Mouse (Mus musculus): ENCODE measurements around the gene Scaf11. TPM values are rescaled to one million over a fixed set of nuclear protein-coding genes. Genes with fewer than 3 reads are reported as not detected.

The Scaf11 gene
- polyA plus RNA-seq, 1 experiment from 2014 or later, result 87.4 TPM

DNA sequence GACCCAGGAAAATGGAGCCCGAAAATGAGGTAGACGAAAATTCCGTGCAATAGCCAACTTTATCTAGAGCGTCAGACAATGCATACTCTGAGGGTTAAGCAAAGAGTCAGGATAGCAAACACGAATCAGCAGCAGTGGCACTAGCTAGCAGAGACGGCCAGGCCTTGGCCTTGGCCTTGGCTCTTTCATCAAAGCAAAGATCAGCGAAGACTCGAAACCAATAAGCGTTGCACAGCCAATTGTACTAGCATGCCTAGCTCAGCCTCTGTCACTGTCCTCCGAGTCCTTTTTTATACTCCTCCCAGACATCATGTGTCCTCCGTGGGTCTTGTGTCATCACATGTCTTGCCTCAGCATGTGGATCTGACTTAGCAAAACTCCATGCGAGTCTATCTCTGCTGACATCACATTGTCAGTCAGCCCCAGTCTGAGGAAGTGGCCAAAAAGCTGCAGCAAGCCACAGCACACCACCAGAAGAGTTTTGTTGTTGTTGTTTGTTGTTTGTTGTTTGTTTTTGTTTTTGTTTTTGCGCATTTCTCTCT is 5.8 kb upstream of the Scaf11 start:
- TF ChIP-seq CTCF (IDR thresholded peaks at IDR 0.05), result no peak
- no peak for DNase-seq (ENCODE audit: low read depth, low spot score)
- in situ Hi-C loops (cut with MboI; ENCODE audit: low pct_unique_long_range_greater_than_20kb), result no loop called here
- no peaks in the 10 kb centered on the region for H3K27me3 ChIP-seq
- no peak for ATAC-seq
- ChIA-PET POLR2A (no interaction called here), CTCF (no interaction called here)

DNA sequence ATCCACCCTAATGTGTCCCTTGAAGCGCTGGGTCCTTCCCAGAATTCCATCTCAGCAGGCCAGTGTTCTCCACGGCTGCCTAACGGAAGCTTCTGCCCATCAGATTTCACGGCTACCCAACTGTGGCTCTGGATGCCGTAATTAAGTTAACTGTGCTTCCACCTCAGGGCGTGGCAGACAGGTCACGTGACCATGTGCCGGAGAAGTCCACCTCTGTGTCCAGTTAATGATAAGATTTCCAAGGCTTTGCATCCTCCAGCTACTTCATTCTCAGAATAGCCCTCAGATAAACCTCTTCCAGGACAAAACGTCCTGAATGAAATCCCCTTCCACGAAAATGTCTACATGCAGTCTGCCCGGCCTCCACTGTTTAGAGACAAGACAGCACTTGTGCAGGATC is 4.4 kb upstream of the Scaf11 start:
- CTCF ChIA-PET, result no interaction called here
- no peaks in the 10 kb centered on the region for H3K27me3 ChIP-seq
- POLR2A ChIA-PET, result interaction anchor here (0.9 kb wide), 1 partner anchor 27 kb away, joined by 3 read pairs; no protein-coding TSS in a partner anchor
- TF ChIP-seq CTCF (IDR thresholded peaks at IDR 0.05), result no peak
- in situ Hi-C loops (cut with MboI; ENCODE audit: low pct_unique_long_range_greater_than_20kb), result no loop called here
- ATAC-seq, result no peak
- no peak for DNase-seq (ENCODE audit: low read depth, low spot score)

DNA sequence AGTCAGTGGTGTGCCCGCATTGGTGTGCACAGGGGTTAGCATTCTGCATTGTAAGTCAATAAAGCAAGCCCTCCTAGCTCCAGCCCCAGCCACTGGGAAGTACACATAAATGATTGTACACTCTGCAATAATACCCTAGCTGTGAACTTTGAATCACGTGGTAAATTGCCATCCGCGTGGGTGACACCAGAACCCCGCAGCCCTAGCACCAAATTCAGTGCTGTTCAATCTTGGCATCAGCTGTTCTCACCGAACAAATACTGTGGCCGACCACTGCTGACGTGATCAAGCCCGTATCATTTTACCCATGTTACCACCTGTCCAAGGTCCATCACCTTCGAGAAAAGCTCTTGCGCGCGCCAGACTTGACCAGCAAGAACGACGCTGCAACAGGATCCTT is 3.2 kb upstream of the Scaf11 start:
- H3K27me3 ChIP-seq, result no peaks in the 10 kb centered on the region
- in situ Hi-C loops (cut with MboI; ENCODE audit: low pct_unique_long_range_greater_than_20kb), result no loop called here
- no peak for DNase-seq (ENCODE audit: low read depth, low spot score)
- ATAC-seq, result no peak
- POLR2A ChIA-PET, result no interaction called here
- CTCF ChIA-PET, result interaction anchor here (1.1 to 1.4 kb wide), 2 partner anchors 10 to 11 kb away, joined by 3 to 4 read pairs; no protein-coding TSS in a partner anchor
- no peak for TF ChIP-seq CTCF (IDR thresholded peaks at IDR 0.05)

DNA sequence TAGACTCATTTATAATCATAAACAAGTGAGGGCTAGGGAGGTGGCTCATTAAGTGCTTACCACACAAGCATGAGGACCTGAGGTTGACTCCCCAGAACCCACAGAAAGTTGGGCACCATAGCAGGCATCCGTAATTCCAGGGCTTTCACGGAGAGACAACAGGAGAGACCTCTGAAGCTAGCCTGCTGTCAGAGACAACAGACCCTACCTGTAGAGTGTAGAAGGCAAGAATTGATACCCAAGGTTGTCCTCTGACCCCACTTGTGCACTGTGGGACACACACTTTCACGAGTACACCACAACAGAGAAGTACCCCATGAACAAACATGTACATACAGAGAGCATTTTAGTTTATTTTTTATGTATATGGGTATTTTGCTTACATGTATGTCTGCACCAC is 2.0 kb upstream of the Scaf11 start:
- ATAC-seq, result no peak
- TF ChIP-seq CTCF (IDR thresholded peaks at IDR 0.05), result no peak
- H3K27me3 ChIP-seq, result no peaks in the 10 kb centered on the region
- POLR2A ChIA-PET, result no interaction called here
- no peak for DNase-seq (ENCODE audit: low read depth, low spot score)
- in situ Hi-C loops (cut with MboI; ENCODE audit: low pct_unique_long_range_greater_than_20kb), result no loop called here
- CTCF ChIA-PET, result interaction anchor here (1.1 to 1.4 kb wide), 4 partner anchors 8 to 44 kb away, joined by 3 to 4 read pairs (median 4); no protein-coding TSS in a partner anchor

DNA sequence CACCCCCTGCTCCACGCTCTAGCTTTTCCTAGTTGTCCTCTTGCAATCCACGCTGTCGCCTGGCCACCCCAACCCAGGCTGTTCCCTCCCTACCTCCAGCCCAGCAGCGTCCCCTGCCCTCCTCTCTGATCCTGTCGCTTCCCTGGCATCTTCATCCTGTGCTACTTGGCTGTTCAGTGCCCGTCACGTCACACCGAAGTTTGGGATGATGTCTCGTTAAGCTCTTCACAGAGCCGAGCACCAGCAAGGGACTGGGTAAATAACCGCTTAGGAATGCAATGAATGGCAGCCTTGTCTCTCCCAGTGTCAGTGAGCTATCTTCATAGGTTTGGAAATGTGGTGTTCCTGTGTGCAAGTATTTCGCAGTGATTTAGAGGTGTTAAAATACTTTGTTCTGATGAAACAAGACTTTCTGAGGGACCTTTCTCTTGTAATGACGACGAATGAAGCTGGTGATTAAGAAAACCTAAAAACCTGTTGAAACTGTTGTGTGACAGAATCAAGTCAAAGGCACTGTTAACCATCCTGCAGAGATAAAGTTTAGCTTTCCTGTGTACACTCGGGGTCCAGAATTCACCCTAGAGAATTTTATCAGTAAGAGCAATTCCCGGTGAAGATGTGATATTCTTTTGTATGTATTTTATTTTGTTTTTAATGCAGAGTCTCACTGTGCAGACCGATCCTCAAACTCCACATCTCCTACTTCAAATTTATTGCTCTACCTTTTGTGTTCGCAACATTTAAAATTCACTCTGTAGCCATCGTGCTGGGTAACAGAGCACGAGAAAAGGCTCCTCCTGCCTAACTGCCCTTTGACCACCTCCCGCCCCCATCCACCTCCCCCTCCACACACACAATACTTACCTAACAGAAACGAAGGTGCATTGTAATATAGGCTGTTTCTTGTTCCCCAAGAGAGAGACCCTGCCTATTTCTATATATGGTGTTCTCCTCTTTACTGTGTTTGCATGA is 1.2 kb upstream of the Scaf11 start:
- ATAC-seq (peak; percentile 33), DNase-seq (ENCODE audit: low read depth, low spot score) (no peak)
- POLR2A ChIA-PET, result no interaction called here
- no peaks in the 10 kb centered on the region for H3K27me3 ChIP-seq
- TF ChIP-seq CTCF (IDR thresholded peaks at IDR 0.05), result no peak
- in situ Hi-C loops (cut with MboI; ENCODE audit: low pct_unique_long_range_greater_than_20kb), result no loop called here
- CTCF ChIA-PET, result interaction anchor here (0.6 to 1.3 kb wide), 5 partner anchors 9 to 87 kb away, joined by 3 to 5 read pairs (median 3); no protein-coding TSS in a partner anchor

DNA sequence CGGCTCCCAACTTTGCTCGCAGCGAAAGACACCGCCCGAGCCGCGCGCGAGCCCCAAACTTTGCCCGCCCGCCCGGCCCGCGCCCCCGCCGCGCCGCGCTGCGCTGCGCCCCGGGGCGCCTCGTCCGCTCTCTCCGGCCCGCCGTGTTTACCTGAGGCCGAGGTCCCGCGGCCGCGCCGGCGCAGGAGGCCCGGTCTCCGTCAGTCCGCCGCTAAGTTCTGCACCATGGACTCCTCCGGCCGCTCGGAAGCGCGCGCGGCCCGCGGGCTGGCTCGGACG is 253 bp downstream of the Scaf11 start:
- ATAC-seq, result no peak
- in situ Hi-C loops (cut with MboI; ENCODE audit: low pct_unique_long_range_greater_than_20kb), result no loop called here
- TF ChIP-seq CTCF (IDR thresholded peaks at IDR 0.05), result no peak
- CTCF ChIA-PET, result interaction anchor here (1.3 kb wide), 1 partner anchor 88 kb away, joined by 3 read pairs; no protein-coding TSS in a partner anchor
- no peak for DNase-seq (ENCODE audit: low read depth, low spot score)
- POLR2A ChIA-PET, result no interaction called here
- no peaks in the 10 kb centered on the region for H3K27me3 ChIP-seq

DNA sequence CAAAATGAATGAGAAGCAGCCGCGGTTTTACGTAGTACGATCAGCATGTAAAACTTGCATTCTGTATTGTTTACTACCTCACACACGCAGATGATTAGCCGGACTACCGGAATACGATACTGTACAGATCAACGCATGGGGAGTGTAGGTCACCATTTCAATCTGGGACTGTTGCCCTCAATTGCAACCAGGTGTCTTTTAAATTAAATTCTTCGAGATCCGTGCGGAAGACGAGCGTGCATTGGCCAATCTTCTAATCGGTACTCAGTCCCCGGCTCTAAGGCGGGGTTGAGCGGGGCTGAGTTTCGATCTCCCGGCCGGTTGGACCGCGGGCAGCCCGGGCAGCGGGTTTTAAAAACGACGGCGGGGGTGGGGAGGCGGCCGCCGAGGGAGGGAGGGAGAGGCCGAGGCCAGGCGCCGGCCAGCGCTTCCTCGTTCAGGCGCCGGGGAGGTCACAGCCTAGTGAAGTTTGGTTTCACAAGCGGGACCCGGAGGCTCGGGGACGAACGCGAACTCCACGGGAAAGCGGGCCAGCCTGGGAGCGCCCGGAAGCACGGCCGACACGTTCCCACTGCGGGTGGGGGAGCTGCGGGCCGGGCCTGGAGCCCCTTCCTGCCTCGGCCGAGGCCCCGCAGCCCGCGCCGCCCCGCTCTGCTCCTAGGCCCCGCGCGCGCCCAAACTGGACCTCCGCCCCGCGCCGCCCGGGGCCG is 747 bp downstream of the Scaf11 start:
- no peak for TF ChIP-seq CTCF (IDR thresholded peaks at IDR 0.05)
- POLR2A ChIA-PET, result no interaction called here
- H3K27me3 ChIP-seq, result no peaks in the 10 kb centered on the region
- CTCF ChIA-PET, result interaction anchor here (1.3 kb wide), 1 partner anchor 88 kb away, joined by 3 read pairs; no protein-coding TSS in a partner anchor
- in situ Hi-C loops (cut with MboI; ENCODE audit: low pct_unique_long_range_greater_than_20kb), result no loop called here
- ATAC-seq (peak; percentile 10), DNase-seq (ENCODE audit: low read depth, low spot score) (no peak)

DNA sequence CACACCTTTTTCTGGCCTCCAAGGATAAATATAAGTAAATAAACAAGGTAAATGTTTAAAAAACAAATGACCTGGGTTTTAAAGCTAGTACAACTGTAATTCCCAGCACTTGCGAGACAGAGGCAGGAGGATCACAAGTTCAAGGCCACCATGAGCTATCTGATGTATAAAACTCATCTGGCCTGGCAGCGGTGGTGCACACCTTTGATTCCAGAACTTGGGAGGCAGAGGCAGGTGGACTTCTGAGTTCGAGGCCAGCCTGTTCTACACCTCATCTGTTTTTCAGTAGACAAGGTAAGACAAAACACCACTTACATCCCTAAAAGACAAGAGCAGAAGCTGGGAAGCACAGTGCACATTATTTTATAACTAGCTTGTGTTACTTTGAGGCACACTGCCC is 2.4 kb downstream of the Scaf11 start:
- ChIA-PET CTCF (interaction anchor here (1.7 kb wide), 1 partner anchor 10 kb away, joined by 3 read pairs; no protein-coding TSS in a partner anchor), POLR2A (no interaction called here)
- ATAC-seq, result no peak
- no peaks in the 10 kb centered on the region for H3K27me3 ChIP-seq
- in situ Hi-C loops (cut with MboI; ENCODE audit: low pct_unique_long_range_greater_than_20kb), result no loop called here
- DNase-seq (ENCODE audit: low read depth, low spot score), result no peak
- TF ChIP-seq CTCF (IDR thresholded peaks at IDR 0.05), result no peak

DNA sequence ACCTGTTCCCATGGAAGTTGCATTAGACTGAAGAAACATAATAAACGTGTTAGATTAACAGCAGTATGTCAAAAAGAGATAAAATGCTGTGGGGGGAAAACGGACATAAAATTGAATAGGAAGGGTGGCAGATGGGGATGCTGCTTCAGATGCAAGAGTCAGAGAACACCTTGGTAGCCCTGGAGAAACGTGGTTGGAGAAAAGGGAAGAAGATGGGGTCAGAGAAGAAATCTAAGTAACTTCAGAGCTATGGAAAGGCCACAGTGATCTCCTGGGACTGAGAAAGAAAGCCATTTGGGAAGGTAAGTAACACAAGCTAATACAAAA is 3.3 kb downstream of the Scaf11 start:
- in situ Hi-C loops (cut with MboI; ENCODE audit: low pct_unique_long_range_greater_than_20kb), result no loop called here
- TF ChIP-seq CTCF (IDR thresholded peaks at IDR 0.05), result no peak
- ATAC-seq (no peak), DNase-seq (ENCODE audit: low read depth, low spot score) (no peak)
- ChIA-PET POLR2A (no interaction called here), CTCF (interaction anchor here (1.7 kb wide), 1 partner anchor 9 kb away, joined by 3 read pairs; no protein-coding TSS in a partner anchor)
- H3K27me3 ChIP-seq, result no peaks in the 10 kb centered on the region

DNA sequence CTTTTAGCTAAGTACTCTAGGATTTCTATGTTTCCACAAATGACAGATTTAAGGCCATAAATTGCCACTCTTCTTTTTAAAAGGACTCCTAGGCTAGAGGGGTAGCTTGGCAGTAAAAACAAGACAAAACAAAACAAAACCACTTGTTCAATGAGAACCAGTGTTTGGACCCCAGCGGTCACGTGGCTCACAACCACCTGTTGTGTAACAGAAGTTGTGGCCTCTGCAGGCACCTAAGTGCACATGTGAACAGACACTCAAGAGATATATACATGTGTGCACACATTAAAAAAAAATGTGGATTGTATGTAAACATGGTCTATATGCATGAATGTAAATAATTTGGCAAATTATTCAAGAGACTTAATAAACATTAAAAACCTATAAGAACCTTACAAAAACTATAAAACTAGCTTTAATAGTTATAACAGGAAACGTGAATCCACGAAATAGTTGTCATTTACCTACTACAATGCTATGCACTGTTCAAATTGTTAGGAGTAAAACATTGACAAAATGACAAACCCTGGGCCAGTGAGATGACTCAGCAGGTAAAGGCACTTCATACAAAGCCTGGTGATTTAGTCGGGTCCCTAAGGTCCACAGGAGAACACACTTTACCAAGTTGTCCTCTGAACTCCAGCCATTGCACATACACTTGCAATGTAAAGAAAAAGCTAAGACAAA is 3.8 kb downstream of the Scaf11 start:
- H3K27me3 ChIP-seq, result no peaks in the 10 kb centered on the region
- DNase-seq (ENCODE audit: low read depth, low spot score), result no peak
- POLR2A ChIA-PET, result interaction anchor here (1.1 kb wide), 1 partner anchor 11 kb away, joined by 3 read pairs; no protein-coding TSS in a partner anchor
- CTCF ChIA-PET, result interaction anchor here (1.7 kb wide), 1 partner anchor 8 kb away, joined by 3 read pairs; no protein-coding TSS in a partner anchor
- TF ChIP-seq CTCF (IDR thresholded peaks at IDR 0.05), result no peak
- in situ Hi-C loops (cut with MboI; ENCODE audit: low pct_unique_long_range_greater_than_20kb), result no loop called here
- ATAC-seq, result no peak
